Mouse (Mus musculus) A20 (cell line): ENCODE data around the gene Cog2.

Experiments
- DNase-seq: peaks from one replicate; pipeline ENCODE4 v3.0.0-alpha.2; 2011; ENCODE audit warnings: low read depth, low spot score

The Cog2 gene

GRCm38 (mm10) chr8:124520249-124521080 is at the start of gene Cog2:
TSS of gene Cog2 (plus strand) at chr8:124520767.
- DNase-seq = peak; percentile 95

- DNase-seq = no peak
Observed at GRCm38 (mm10) chr8:124475690-124476089, 44.9 kb upstream of the Cog2 start.

- DNase-seq = no peak
Observed at GRCm38 (mm10) chr8:124476701-124477100, 43.9 kb upstream of the Cog2 start.

- no peak for DNase-seq
Observed at GRCm38 (mm10) chr8:124479251-124479650, 41.3 kb upstream of the Cog2 start.

- no peak for DNase-seq
Observed at GRCm38 (mm10) chr8:124480321-124480720, 40.2 kb upstream of the Cog2 start.

- no peak for DNase-seq
Observed at GRCm38 (mm10) chr8:124482790-124483189, 37.8 kb upstream of the Cog2 start.

- peak; percentile 9 for DNase-seq
Observed at GRCm38 (mm10) chr8:124483356-124484115, 37.0 kb upstream of the Cog2 start.

GRCm38 (mm10) chr8:124489311-124489710 is 31.3 kb upstream of the Cog2 start:
- no peak for DNase-seq

GRCm38 (mm10) chr8:124489786-124490185 is 30.8 kb upstream of the Cog2 start:
- no peak for DNase-seq

- no peak for DNase-seq
Observed at GRCm38 (mm10) chr8:124494397-124494796, 26.2 kb upstream of the Cog2 start.

GRCm38 (mm10) chr8:124494955-124495354 is 25.6 kb upstream of the Cog2 start:
- no peak for DNase-seq

GRCm38 (mm10) chr8:124495676-124496075 is 24.9 kb upstream of the Cog2 start:
- no peak for DNase-seq

GRCm38 (mm10) chr8:124496266-124496665 is 24.3 kb upstream of the Cog2 start:
- DNase-seq = no peak

- no peak for DNase-seq
Observed at GRCm38 (mm10) chr8:124496871-124497270, 23.7 kb upstream of the Cog2 start.

- DNase-seq = no peak
Observed at GRCm38 (mm10) chr8:124498398-124498797, 22.2 kb upstream of the Cog2 start.

- no peak for DNase-seq
Observed at GRCm38 (mm10) chr8:124499236-124499937, 21.2 kb upstream of the Cog2 start.

- no peak for DNase-seq
Observed at GRCm38 (mm10) chr8:124499938-124500239, 20.7 kb upstream of the Cog2 start.

GRCm38 (mm10) chr8:124505626-124506025 is 14.9 kb upstream of the Cog2 start:
- no peak for DNase-seq

GRCm38 (mm10) chr8:124507572-124508320 is 12.8 kb upstream of the Cog2 start:
- no peak for DNase-seq

- DNase-seq = no peak
Observed at GRCm38 (mm10) chr8:124508321-124508695, 12.3 kb upstream of the Cog2 start.

- DNase-seq = no peak
Observed at GRCm38 (mm10) chr8:124509156-124509555, 11.4 kb upstream of the Cog2 start.

GRCm38 (mm10) chr8:124516039-124516438 is 4.5 kb upstream of the Cog2 start:
- DNase-seq = no peak
